Mouse (Mus musculus): Measurements from ENCODE around the gene Qdpr. TPM values are rescaled to one million over a fixed set of nuclear protein-coding genes. Genes with fewer than 3 reads are reported as not detected.

Gene Qdpr
- total RNA-seq (2012; rRNA removed) (34.8 and 36.8 TPM in 2 replicates), total RNA-seq (2014; rRNA removed) (78.3 and 82.6 TPM in 2 replicates), polyA plus RNA-seq (2012; ENCODE audit: insufficient read length, low read depth) (72.7 and 79.0 TPM in 2 replicates)

DNA sequence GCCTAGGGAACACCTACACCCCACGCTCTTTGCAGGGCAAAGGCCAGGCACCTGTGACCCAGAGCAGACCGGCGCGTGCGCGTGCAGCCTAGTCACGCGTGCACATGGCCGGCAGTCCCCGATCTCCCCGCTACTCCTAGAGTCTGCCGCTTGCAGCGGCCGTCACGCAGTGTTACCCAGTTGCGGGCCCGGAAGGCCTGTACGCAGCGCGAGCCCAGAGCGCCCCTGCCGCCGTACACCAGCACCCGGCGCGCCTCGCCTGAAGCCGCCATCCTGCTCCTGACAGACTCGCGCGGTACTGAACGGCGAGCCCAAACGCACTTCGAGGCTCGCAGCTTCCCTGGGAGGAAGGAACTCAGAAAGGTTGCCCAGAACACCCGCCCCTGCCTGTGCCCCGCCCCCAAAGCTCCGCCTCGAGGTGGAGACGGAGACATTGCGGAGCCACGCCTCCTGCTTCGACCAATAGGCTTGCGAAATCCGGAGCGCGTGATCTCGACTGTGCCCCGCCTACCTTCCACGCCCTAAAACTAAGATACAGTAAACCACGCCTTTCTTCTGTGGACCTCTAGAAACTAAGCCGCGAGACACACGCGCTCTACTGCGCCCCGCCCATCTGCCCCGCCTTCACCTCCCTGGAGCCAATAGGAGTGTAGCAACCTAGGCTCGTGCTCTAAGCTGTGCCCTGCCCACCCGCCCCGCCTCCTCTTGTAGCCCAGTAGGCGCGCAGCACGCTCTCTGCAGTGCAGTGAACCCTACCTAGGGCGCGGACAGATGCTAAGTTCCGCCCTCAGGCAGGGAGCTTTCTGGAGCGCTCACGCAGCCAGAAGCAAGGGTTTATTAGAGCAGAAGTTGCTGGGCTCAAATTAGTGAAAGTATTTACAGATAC lies at the start of gene Qdpr:
TSS of gene Qdpr (minus strand) at position 406 of the 886 bp plus-strand sequence.
- Histone ChIP-seq H3K36me3 (replicated peaks in 1 of 2; ENCODE audit: control insufficient read depth in 1 of 2, insufficient read depth in 1 of 2, low read length in 1 of 2) (peaks cover 0 to 10% of the 10 kb centered on the region in 2 experiments), H3K79me2 (replicated peaks; ENCODE audit: control insufficient read depth, extremely low read depth, insufficient read depth, poor library complexity, severe bottlenecking) (no peaks in the 10 kb centered on the region), H3K4me3 (replicated peaks in 1 of 3; ENCODE audit: low read depth in 2 of 3, low read length in 2 of 3, poor library complexity in 1 of 3) (peak within 1 kb of the TSS; percentile 66 to 76 (median 68)), H3K27me3 (replicated peaks) (no peaks in the 10 kb centered on the region), H3K27ac (ENCODE audit: insufficient read depth, low read depth) (peak within 1 kb of the TSS; percentile 1; the same call in 1 of the 2 replicates), H3K4me2 (ENCODE audit: insufficient read depth, low read depth, poor library complexity, severe bottlenecking) (peak within 1 kb of the TSS; percentile 68), H3K9ac (ENCODE audit: insufficient read depth, low read depth) (peak within 1 kb of the TSS; percentile 10), H3K4me1 (ENCODE audit: control insufficient read depth in 1 of 2, insufficient read depth in 2 of 2) (peaks cover 3 to 44% of the 10 kb centered on the region in 2 experiments), H3K9me3 (replicated peaks; ENCODE audit: low read length) (no peaks in the 10 kb centered on the region)
- in situ Hi-C loops (cut with MboI; ENCODE audit: low pct_ligation_motif_present, low pct_unique_long_range_greater_than_20kb, low sequenced_read_pairs) (loop anchor here (25.0 kb wide), 2 partner anchors 887 to 1163 kb away; no protein-coding TSS in a partner anchor), dilution Hi-C loops (cut with MboI; ENCODE audit: extremely low pct_ligation_motif_present, extremely low pct_unique_long_range_greater_than_20kb, low sequenced_read_pairs) (no loop called here)
- DNase-seq (ENCODE audit: extremely low read depth): peak; percentile 99
- no peak for TF ChIP-seq JUND (conservative IDR thresholded peaks at IDR 0.05; ENCODE audit: low read depth, low read length)
- peak; percentile 73; the same call in 1 of the 2 replicates for TF ChIP-seq MXI1 (IDR thresholded peaks at IDR 0.05; ENCODE audit: low read depth, low read length)
- no peak for TF ChIP-seq RCOR1 (conservative IDR thresholded peaks at IDR 0.05; ENCODE audit: low read depth, low read length)
- peak; percentile 38 for TF ChIP-seq ZMIZ1 (IDR thresholded peaks at IDR 0.05; ENCODE audit: low read depth, low read length)
- peak; percentile 86 for TF ChIP-seq USF1 (IDR thresholded peaks at IDR 0.05; ENCODE audit: low read depth, low read length)
- peak; percentile 44; the same call in 1 of the 2 replicates for TF ChIP-seq TBP (conservative IDR thresholded peaks at IDR 0.05; ENCODE audit: low read depth, low read length)
- TF ChIP-seq TCF12 (IDR thresholded peaks at IDR 0.05; ENCODE audit: low read depth, low read length): peak; percentile 60; the same call in 1 of the 2 replicates
- TF ChIP-seq IRF4 (IDR thresholded peaks at IDR 0.05; ENCODE audit: low read depth, low read length): peak; percentile 9; the same call in 1 of the 2 replicates
- peak; percentile 74 for TF ChIP-seq USF2 (conservative IDR thresholded peaks at IDR 0.05; ENCODE audit: low read depth, low read length)
- TF ChIP-seq E2F4 (IDR thresholded peaks at IDR 0.05; ENCODE audit: insufficient replicate concordance, low read depth, low read length): no peak
- peak; percentile 16 for TF ChIP-seq HCFC1 (IDR thresholded peaks at IDR 0.05; ENCODE audit: low read depth, low read length)
- no peak for TF ChIP-seq SMC3 (IDR thresholded peaks at IDR 0.05; ENCODE audit: low read depth, low read length)
- TF ChIP-seq GABPA (IDR thresholded peaks at IDR 0.05; ENCODE audit: insufficient replicate concordance, low read depth, low read length): no peak
- no peak for TF ChIP-seq ZC3H11A (IDR thresholded peaks at IDR 0.05; ENCODE audit: low read depth, low read length)
- no peak for TF ChIP-seq MEF2A (IDR thresholded peaks at IDR 0.05; ENCODE audit: borderline replicate concordance, low read depth, low read length)
- TF ChIP-seq MYC (IDR thresholded peaks at IDR 0.05; ENCODE audit: low read depth, low read length): no peak
- 0 out of 2 replicates have a peak, but pooled peaks have one; percentile 40 for TF ChIP-seq KAT2A (IDR thresholded peaks at IDR 0.05; ENCODE audit: insufficient replicate concordance, low read length)
- TF ChIP-seq RAD21 (IDR thresholded peaks at IDR 0.05; ENCODE audit: low read depth, low read length): no peak
- TF ChIP-seq SIN3A (IDR thresholded peaks at IDR 0.05; ENCODE audit: low read length): peak; percentile 79
- TF ChIP-seq NELFE (IDR thresholded peaks at IDR 0.05; ENCODE audit: low read depth, low read length): peak; percentile 52; the same call in 1 of the 2 replicates
- peak; percentile 76 for TF ChIP-seq POLR2A (IDR thresholded peaks at IDR 0.05; ENCODE audit: low read depth, low read length)
- TF ChIP-seq ZKSCAN1 (IDR thresholded peaks at IDR 0.05; ENCODE audit: borderline replicate concordance, low read depth, low read length): no peak
- TF ChIP-seq ELF1 (IDR thresholded peaks at IDR 0.05; ENCODE audit: low read depth, low read length): peak; percentile 42
- peak; percentile 62; the same call in 1 of the 2 replicates for TF ChIP-seq CHD1 (IDR thresholded peaks at IDR 0.05; ENCODE audit: low read depth, low read length)
- TF ChIP-seq ZNF384 (IDR thresholded peaks at IDR 0.05; ENCODE audit: low read depth, low read length): no peak
- TF ChIP-seq UBTF (IDR thresholded peaks at IDR 0.05; ENCODE audit: low read depth, low read length): peak; percentile 81; the same call in 1 of the 2 replicates
- no peak; the same call in 1 of the 2 replicates for TF ChIP-seq ETS1 (conservative IDR thresholded peaks at IDR 0.05; ENCODE audit: low read depth, low read length)
- 0 out of 2 replicates have a peak, but pooled peaks have one; percentile 39 for TF ChIP-seq MAZ (IDR thresholded peaks at IDR 0.05; ENCODE audit: low read depth, low read length)
- TF ChIP-seq BHLHE40 (IDR thresholded peaks at IDR 0.05; ENCODE audit: low read depth, low read length): peak; percentile 95
- no peak for TF ChIP-seq MAFK (IDR thresholded peaks at IDR 0.05; ENCODE audit: insufficient replicate concordance, low read length)
- peak; percentile 63; the same call in 1 of the 2 replicates for TF ChIP-seq MAX (IDR thresholded peaks at IDR 0.05; ENCODE audit: low read length)
- TF ChIP-seq CHD2 (IDR thresholded peaks at IDR 0.05; ENCODE audit: low read length): 0 out of 2 replicates have a peak, but pooled peaks have one; percentile 32
- peak; percentile 75 for TF ChIP-seq NRF1 (IDR thresholded peaks at IDR 0.05; ENCODE audit: low read depth, low read length)
- TF ChIP-seq POLR2AphosphoS2 (IDR thresholded peaks at IDR 0.05; ENCODE audit: low read depth, low read length): 0 out of 2 replicates have a peak, but pooled peaks have one; percentile 44
- TF ChIP-seq EP300 (IDR thresholded peaks at IDR 0.05; ENCODE audit: low read length): no peak
- TF ChIP-seq PAX5 (IDR thresholded peaks at IDR 0.05; ENCODE audit: low read length): no peak
